Mouse (Mus musculus) left cerebral cortex, postnatal 10 days (tissue): Measurements from ENCODE around the gene Rps7. TPM values are rescaled to one million over a fixed set of nuclear protein-coding genes. Genes with fewer than 3 reads are reported as not detected.

Experiments used
- microRNA-seq: library from miRNA; unstranded; fragments of <30 nt; microRNA quantifications from one replicate; pipeline ENCODE4 v1.2.0, GENCODE M21; 2022
- total RNA-seq, 2 experiments: library from RNA; stranded (reverse); gene quantifications; 2 replicates each; pipeline ENCODE4 v1.2.3; 2021

Rps7 gene
- total RNA-seq, 2 experiments from 2014 or later: 325 to 344 TPM

Small RNAs within 50 kb of the gene (microRNA-seq; reads per million reads assigned to microRNA genes)
- not detected for gene Mir6937

Other genes with a start within 250 kb of the Rps7 start
- under 1 TPM; 0.45 to 0.88 TPM for gene Dcdc2c, start 83.6 kb downstream of the Rps7 start, total RNA-seq
- gene Allc, start 53.4 kb downstream of the Rps7 start, total RNA-seq: under 1 TPM; 0.60 to 0.85 TPM
- under 1 TPM; 0.41 to 0.47 TPM for gene Colec11, start 12.6 kb downstream of the Rps7 start, total RNA-seq
- gene Rnaseh1, start 13.6 kb upstream of the Rps7 start, total RNA-seq: 10 to 100 TPM; 10.9 to 12.6 TPM
- gene Adi1, start 39.3 kb upstream of the Rps7 start, total RNA-seq: 10 to 100 TPM; 11.9 to 15.9 TPM
- 10 to 100 TPM; 51.2 to 52.9 TPM for gene Trappc12, start 114.5 kb upstream of the Rps7 start, total RNA-seq
- gene Eipr1, start 115.8 kb upstream of the Rps7 start, total RNA-seq: 10 to 100 TPM; 51.4 to 57.0 TPM